Mouse (Mus musculus): ENCODE measurements around the gene Pih1d2. TPM values are rescaled to one million over a fixed set of nuclear protein-coding genes. Genes with fewer than 3 reads are reported as not detected.

Pih1d2 gene
- 1 to 10 TPM; 3.3 to 4.2 TPM for total RNA-seq (2021)

- peak; percentile 92 to 94 for DNase-seq (ENCODE audit: low spot score in 2 of 2)
- intact Hi-C loops (cut with DNase I), result no loop called here
Measured at GRCm38 (mm10) chr9:50616766-50617603, at the start of gene Pih1d2, which contains the start of gene Nkapd1. Gene Pih1d2, plus strand, starts transcription at chr9:50617321. Gene Nkapd1, minus strand, starts transcription at chr9:50617464.

- intact Hi-C loops (cut with DNase I), result no loop called here
- no peak for DNase-seq (ENCODE audit: low spot score in 2 of 2)
Measured at GRCm38 (mm10) chr9:50567372-50567771, 49.7 kb upstream of the Pih1d2 start.

DNA sequence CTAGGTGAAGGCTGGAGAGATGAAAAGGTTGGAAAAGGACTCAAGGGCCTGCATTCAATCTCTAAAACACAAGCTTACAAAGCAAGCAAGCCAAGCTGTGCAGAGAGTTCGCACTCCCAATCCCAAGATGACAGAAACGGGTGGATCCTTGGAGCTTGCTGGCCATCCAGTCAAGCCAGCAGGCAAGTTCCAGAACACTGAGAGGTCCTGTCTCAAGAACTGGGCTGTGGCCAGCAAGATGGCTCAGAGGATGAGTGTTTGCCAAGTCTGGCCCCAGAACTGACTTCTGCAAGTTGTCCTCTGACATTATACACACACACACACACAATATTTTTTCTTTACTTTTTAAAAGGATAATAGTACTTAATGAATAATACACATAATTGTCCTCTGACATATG lies 49.2 kb upstream of the Pih1d2 start:
- no peak for DNase-seq (ENCODE audit: low spot score in 2 of 2)
- intact Hi-C loops (cut with DNase I), result no loop called here

GRCm38 (mm10) chr9:50569599-50570525 lies 47.3 kb upstream of the Pih1d2 start:
- intact Hi-C loops (cut with DNase I), result no loop called here
- no peak for DNase-seq (ENCODE audit: low spot score in 2 of 2)

- intact Hi-C loops (cut with DNase I), result no loop called here
Measured at GRCm38 (mm10) chr9:50580370-50580769, 36.8 kb upstream of the Pih1d2 start.

DNA sequence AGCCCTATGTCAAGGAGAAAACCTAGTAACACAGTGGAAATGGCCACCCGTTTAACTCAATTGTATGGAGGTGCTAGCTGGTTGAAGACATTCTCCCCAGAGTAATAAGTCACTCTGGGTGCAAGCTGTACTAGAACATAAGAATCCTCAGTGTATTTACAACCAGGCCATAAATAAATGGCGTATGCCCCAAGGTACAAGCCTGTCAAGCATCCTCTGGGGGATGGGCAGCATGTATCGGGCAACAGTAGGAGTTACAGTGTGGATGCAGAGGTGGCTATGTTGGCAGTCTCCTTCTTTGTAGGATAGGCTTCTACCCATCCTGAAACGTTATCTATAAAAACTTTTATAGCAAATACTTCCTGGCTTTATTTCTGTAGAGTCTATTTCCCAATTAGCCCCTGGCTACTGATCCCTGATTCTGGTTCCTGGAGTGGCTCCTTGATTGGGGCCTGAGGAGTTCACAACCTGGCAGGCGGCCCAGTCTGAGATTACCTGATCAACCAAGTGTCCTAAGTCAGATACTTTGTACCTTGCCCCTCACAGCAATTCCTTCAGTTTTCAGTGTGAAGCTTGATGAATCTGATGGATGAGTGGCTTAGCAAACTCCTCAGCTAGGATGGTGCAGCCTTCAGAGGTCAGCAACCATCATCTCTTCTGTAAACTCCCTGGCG lies 31.8 kb upstream of the Pih1d2 start:
- intact Hi-C loops (cut with DNase I), result no loop called here
- no peak for DNase-seq (ENCODE audit: low spot score in 2 of 2)

More at GRCm38 (mm10) chr9:50580370-50580769, 36.8 kb upstream of the Pih1d2 start:
- DNase-seq (ENCODE audit: low spot score in 2 of 2), result no peak

DNA sequence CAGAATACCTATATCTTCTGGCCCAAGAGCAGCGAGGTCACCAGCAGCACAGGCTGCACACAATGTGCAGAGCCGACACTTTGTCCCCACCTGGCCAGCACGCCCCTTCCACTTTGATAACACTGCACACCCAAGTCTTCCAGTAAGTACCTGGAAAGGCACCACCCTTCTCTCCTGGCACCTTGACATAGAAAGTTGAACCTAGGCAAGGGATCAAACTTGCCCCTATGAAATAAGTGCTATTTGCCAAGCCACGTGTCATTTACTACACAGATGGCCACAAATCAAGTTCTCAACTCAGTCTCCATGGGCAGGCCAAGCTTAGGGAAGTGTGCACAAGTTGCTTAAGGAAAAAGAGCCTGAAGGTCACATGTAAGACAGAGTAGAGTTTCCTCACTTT lies 30.2 kb upstream of the Pih1d2 start:
- intact Hi-C loops (cut with DNase I), result no loop called here
- DNase-seq (ENCODE audit: low spot score in 2 of 2), result no peak

DNA sequence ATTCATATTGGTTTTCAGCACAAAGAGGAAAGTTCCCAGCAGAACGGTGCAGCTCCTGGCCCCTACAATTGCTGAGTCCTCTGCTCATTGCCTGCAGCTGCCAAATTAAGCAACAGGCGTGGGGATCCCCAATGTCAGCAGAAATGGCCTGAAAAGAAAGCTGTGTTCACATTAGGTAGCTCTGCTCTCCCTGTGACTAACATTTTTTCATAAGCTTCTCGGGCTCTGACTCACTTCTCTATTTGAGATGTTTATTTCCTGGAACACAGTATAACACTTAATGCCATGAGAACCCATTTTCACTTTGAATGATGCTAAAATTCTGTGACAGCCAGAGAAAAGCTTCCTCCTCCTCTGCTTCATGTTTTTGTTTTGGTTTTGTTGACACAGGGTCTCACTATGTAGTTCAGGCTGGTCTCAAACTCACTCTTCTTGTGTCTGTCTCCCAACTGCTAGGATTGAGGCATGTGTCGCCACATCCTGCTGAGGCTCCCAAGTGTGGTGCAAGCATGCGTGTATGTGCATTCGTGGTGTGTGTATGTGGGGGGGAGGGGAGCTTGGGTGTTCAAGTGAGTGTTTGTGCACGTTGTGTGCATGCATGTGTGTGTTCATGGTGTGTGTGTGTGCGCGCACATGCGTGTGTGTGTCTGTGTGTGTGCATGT lies 26.1 kb upstream of the Pih1d2 start:
- intact Hi-C loops (cut with DNase I), result loop anchor here (5.0 kb wide), 1 partner anchor 149 kb away; no protein-coding TSS in a partner anchor
- DNase-seq (ENCODE audit: low spot score in 2 of 2), result no peak

DNA sequence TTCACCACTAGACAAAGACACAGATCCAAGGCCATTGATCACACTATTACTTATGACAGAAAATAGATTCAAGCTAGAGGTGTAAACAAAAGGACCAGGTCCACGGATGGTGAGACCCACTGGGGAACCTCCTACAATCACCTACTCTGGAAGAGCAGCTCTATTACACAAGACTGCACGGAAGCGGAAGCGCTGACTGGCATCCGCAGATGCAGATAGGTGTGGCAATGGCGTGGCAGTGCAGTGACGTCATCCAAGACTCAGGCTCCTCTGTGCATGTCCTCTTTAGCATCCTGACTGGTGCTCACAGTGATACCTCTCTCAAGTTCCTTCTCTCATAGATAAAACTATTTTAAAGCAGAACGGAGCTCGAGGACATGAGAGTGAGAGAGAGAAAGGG lies 24.2 kb upstream of the Pih1d2 start:
- intact Hi-C loops (cut with DNase I), result loop anchor here (5.0 kb wide), 1 partner anchor 151 kb away; no protein-coding TSS in a partner anchor
- no peak for DNase-seq (ENCODE audit: low spot score in 2 of 2)

- intact Hi-C loops (cut with DNase I), result loop anchor here (5.0 kb wide), 1 partner anchor 151 kb away; no protein-coding TSS in a partner anchor
- DNase-seq (ENCODE audit: low spot score in 2 of 2), result no peak
Measured at GRCm38 (mm10) chr9:50593544-50593943, 23.6 kb upstream of the Pih1d2 start.

- intact Hi-C loops (cut with DNase I), result loop anchor here (5.0 kb wide), 1 partner anchor 153 kb away; no protein-coding TSS in a partner anchor
- no peak for DNase-seq (ENCODE audit: low spot score in 2 of 2)
Measured at GRCm38 (mm10) chr9:50594794-50595417, 22.2 kb upstream of the Pih1d2 start.

GRCm38 (mm10) chr9:50596973-50597372 lies 20.1 kb upstream of the Pih1d2 start:
- no peak for DNase-seq (ENCODE audit: low spot score in 2 of 2)
- intact Hi-C loops (cut with DNase I), result no loop called here

DNA sequence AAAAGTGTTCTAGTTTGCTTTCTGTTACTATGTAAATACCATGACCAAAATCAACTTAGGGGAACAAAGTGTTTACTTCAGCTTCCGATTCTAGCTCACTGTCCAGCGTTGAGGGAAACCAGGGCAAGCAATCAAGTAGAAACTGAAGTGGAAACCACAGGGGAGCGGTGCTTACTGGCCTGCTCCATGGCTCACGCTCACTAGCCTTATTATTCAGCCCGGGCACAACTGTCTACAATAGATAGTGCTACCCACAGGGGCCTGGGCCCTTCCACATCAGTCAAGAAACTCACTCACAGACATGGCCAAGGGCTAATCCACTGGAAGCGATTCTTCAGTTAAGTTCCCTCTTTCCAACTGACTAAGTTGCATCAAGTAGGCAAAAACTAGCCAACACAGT lies 15.6 kb upstream of the Pih1d2 start:
- DNase-seq (ENCODE audit: low spot score in 2 of 2), result no peak
- intact Hi-C loops (cut with DNase I), result no loop called here

GRCm38 (mm10) chr9:50602055-50602845 lies 14.9 kb upstream of the Pih1d2 start:
- intact Hi-C loops (cut with DNase I), result no loop called here
- no peak for DNase-seq (ENCODE audit: low spot score in 2 of 2)

DNA sequence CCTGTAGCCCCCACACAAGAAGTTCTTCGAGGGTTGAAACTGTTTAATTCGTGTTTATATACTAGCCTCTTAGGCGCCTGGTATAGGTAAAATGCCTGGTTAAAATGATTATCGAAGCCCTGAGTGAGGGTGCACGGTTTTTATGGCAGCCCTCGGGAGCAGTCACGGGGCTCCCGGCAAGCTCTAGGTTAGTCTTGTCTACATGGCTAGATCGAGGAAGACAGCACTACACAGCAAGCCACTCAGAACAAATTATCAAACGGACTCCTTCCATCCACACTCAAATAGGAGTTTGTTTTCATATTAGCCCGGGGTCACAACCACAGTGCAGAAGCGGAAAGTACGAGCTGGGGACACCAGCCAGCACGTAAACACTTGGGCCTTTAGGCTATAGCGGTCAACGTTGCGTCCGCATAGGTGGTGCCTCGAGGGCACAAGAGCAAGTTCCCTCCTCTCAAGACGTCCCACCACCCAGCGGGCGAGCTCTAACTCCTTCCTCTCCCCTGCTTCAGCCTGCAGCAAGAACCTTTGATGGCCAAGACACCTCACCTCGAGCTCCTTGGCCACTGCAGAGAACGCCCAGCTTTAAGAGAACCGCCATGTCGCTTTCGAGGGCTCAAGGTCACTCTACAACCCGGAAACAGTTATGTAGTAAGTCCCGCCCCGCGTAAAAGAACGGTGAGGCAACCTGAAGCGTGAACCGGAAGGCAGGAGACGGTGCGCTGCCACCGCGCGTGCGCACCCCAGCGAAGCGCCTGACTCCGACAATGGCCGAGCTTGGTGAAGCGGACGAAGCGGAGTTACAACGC lies 13.7 kb upstream of the Pih1d2 start, which contains the start of the genes Sdhd and Timm8b:
Sdhd (minus strand) TSS at position 624 of the 809 bp plus-strand sequence.
Timm8b (plus strand) TSS at position 722 of the 809 bp plus-strand sequence.
- intact Hi-C loops (cut with DNase I), result no loop called here
- DNase-seq (ENCODE audit: low spot score in 2 of 2), result peak; percentile 94 to 98

- DNase-seq (ENCODE audit: low spot score in 2 of 2), result no peak
- intact Hi-C loops (cut with DNase I), result no loop called here
Measured at GRCm38 (mm10) chr9:50603998-50604324, 13.2 kb upstream of the Pih1d2 start.

- no peak for DNase-seq (ENCODE audit: low spot score in 2 of 2)
- intact Hi-C loops (cut with DNase I), result no loop called here
Measured at GRCm38 (mm10) chr9:50604338-50604737, 12.8 kb upstream of the Pih1d2 start.
